Mouse (Mus musculus) cerebellum, adult 2 months (tissue): ENCODE results near the gene Ncapd3. TPM values are rescaled to one million over a fixed set of nuclear protein-coding genes. Genes with fewer than 3 reads are reported as not detected.

ENCODE experiments used
- DNase-seq, 2 experiments: peaks; one replicate each; pipeline ENCODE4 v3.0.0; 2021
- H3K27ac ChIP-seq: fragments of 200-500 bp; 2 replicates; pipeline ENCODE4 v1.5.1; 2012; ENCODE audit warnings: low read length, control low read depth, inconsistent platforms; ENCODE audit not compliant: insufficient read depth
- H3K27me3 ChIP-seq: fragments of 200-500 bp; 2 replicates; pipeline ENCODE4 v1.6.1; 2012; ENCODE audit warnings: inconsistent platforms, mild to moderate bottlenecking, low read length, moderate library complexity; ENCODE audit not compliant: control insufficient read depth, insufficient read depth
- H3K4me1 ChIP-seq: fragments of 200-500 bp; 2 replicates; pipeline ENCODE4 v1.6.1; 2011; ENCODE audit warnings: low read length; ENCODE audit not compliant: control insufficient read depth, insufficient read depth
- H3K4me3 ChIP-seq: fragments of 200-500 bp; replicated peaks from 2 replicates; pipeline ENCODE3; 2011; ENCODE audit warnings: mild to moderate bottlenecking, low read depth, low read length, control low read depth; ENCODE audit not compliant: insufficient read depth
- CTCF ChIP-seq: fragments of 200-500 bp; IDR thresholded peaks from 2 replicates; pipeline ENCODE4 v1.5.1; 2011; ENCODE audit warnings: low read depth, mild to moderate bottlenecking, control low read depth, low read length, moderate library complexity, borderline replicate concordance; ENCODE audit not compliant: insufficient read depth
- POLR2A ChIP-seq: fragments of 200-500 bp; IDR thresholded peaks from 2 replicates; pipeline ENCODE4 v1.6.1; 2011; ENCODE audit warnings: low read length, control low read depth, borderline replicate concordance; ENCODE audit not compliant: insufficient read depth
- WGBS: fragments of 180-500 bp; shearing (Covaris S2); methylation state at CpG from one replicate; pipeline ENCODE4 v1.1.7; 2018; 5-methylcytosine and 5-hydroxymethylcytosine counted together
- polyA plus RNA-seq: library from polyadenylated mRNA; depleted of rRNA; stranded (reverse); fragments of >200 nt; gene quantifications from 2 replicates; pipeline ENCODE4 v1.2.3, GENCODE M21; 2012

Ncapd3 gene
- polyA plus RNA-seq, 1 experiment: 45.7 TPM

DNA sequence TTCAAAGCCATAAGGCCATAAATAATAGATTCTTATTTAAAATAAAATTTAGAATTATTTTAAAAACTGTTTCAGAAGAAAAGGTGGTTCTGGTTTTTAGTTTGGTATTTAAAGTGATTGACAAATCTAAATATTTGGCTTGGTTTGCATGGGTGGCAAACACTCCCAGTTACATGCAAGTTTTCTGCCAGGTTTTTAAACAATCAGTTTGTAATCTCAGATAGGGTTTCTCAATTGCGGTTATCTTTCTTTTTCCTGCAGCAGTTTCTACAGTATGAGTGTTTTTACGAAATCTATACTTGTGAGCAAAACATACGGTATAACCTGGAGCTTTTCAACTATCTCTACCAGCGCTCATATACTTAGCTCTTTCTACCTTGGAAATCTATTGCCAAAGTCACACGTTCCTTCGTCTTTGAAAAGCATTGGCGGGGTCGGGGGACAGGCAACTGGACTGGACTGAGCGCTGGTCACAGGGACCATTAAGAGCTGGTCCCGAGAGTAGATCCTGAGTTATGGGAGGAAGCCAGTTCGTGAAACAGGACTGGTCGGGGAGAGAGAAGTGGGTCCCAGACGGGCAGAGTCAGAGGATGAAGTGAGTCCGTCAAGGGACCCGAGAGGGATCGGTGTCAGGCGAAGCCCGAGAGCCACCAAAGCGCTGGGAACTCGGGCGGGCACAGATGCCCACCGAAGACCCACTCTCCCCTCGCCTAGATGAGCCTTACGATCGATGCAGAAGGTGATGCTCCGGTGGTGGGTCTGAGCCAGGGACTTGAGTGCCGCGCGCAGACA is 31.1 kb upstream of the Ncapd3 start:
- TF ChIP-seq POLR2A (no peak), CTCF (no peak)
- WGBS: 3% methylated on average over 29 of the region's 29 CpGs
- H3K27me3 ChIP-seq: no peaks in the 10 kb centered on the region
- peak overlapping the region; percentile 84 for H3K4me3 ChIP-seq
- 0 out of 2 replicates have a peak, but pooled peaks cover 3% of the 10 kb centered on the region for H3K4me1 ChIP-seq
- H3K27ac ChIP-seq: peak overlapping the region; percentile 57
- DNase-seq: no peak

DNA sequence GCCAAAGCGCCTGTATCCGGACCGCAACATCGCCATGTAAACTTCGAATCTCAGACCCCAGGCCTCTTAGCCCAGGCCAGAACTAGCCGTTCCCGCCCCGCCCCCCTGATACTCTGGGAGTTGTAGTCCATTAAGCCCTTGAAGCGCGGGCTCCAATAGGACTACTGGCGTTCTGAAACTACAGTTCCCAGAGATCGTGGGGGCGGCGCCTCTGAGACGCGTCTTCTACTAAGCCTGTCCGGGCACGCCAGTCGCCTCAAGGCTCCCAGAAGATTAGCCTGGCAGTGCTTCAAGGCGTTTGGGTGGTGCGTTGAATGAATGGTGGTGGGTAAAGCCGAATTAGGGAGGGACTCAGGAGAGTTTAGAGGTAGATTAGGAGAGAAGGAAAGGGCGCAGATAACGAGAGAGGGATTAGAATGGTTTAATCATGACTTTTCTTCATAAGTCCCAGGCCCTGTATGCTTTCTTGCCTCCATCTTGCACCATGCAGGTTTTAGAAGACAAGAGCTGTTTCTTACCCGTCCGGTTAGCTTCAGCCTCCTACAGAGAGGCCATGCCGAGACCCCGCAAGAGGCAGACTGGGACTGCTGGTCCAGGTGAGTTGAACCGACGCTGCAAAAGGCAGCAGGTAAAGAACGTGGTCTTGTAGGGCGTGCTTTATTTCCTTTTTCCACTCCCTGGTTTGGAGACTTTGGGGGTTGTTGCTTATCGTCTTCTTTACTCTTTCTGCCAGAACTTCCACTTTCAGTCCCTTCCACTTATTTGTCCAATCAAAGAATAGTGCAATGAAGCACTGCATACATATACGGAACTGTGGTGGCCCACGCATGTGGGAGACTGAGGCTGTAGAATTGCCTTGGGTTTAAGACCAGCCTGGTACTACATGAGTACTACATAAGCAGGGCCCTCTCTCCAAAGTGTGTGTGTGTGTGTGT is 30.2 kb upstream of the Ncapd3 start, which contains the start of the genes Acad8 and Thyn1:
TSS of gene Acad8 (minus strand) at position 106 of the 935 bp plus-strand sequence.
TSS of gene Thyn1 (plus strand) at position 250 of the 935 bp plus-strand sequence.
- Histone ChIP-seq H3K4me3 (peak within 1 kb of the TSS; percentile 84), H3K4me1 (peaks cover 3% of the 10 kb centered on the region; the same call in 1 of the 2 replicates), H3K27me3 (no peaks in the 10 kb centered on the region), H3K27ac (peak within 1 kb of the TSS; percentile 57)
- DNase-seq: peak; percentile 94 to 96
- peak; percentile 72; the same call in 1 of the 2 replicates for TF ChIP-seq POLR2A
- TF ChIP-seq CTCF: no peak
- WGBS: under 1% methylated on average over 35 of the region's 35 CpGs

DNA sequence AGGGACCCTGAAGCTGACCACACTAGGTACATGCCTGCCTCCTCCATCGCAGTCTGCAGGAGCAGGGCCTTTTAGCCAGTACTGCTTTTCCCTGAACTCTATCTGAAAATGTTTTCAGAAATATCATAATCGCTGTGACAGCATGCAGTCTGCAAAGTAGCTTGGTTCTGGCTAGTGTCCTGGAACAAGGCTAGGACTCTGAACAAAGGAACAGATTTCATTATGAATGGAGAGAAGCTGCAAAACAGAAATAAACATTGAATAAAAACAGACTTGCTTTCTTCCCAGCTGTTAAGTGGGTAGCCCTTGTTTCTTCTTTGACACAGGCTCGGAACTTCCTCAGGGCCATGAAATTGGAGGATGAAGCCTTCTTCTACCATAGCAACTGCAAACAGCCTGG is 24.7 kb upstream of the Ncapd3 start:
- Histone ChIP-seq H3K27me3 (no peaks in the 10 kb centered on the region), H3K4me3 (no peak overlapping the region), H3K4me1 (no peaks in the 10 kb centered on the region; the same call in none of the 2 replicates), H3K27ac (no peak overlapping the region; the same call in 1 of the 2 replicates)
- WGBS: 43% methylated on average over 3 of the region's 3 CpGs
- TF ChIP-seq POLR2A (no peak), CTCF (no peak)
- DNase-seq: no peak

DNA sequence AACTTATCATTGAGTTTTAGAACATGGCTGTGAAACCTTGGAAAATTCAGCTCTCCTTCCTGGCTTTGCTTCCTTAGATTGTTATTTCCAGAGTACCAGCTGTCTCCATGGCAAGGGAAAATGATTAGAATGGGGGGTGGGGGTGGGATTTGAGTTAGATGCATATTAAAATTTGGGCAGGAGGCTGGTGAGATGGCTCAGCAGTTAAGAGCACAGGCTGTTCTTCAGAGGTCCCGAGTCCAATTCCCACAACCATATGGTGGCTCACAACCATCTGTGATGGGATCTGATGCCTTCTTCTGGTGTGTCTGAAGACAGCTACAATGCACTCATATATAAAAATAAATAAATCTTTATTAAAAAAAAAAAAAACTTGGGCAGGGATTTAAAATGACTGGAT is 24.0 kb upstream of the Ncapd3 start:
- no peak for DNase-seq
- 0% methylated on average over 1 of the region's 1 CpGs for WGBS

DNA sequence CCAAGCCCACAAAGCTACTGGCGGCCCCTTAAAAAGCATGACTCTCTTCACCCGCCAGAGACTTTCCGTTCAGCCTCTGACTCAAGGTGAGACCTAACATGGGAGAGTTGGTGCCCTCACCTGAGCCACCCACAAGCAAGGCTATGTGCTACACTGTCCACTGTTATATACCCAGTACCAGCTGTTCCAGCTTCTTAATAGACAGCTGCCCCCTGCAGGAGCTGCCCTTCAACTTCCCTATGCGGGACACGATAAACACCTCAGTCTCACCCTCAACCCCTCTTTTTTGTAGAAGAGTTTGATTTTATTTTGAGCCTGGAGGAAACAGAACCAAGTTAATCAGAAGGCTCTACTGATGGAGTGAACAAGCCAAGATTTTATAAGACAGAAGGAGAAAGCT is 23.1 kb upstream of the Ncapd3 start:
- no peaks in the 10 kb centered on the region; the same call in none of the 2 replicates for H3K4me1 ChIP-seq
- DNase-seq: no peak
- no peak overlapping the region for H3K4me3 ChIP-seq
- WGBS: 87% methylated on average over 5 of the region's 5 CpGs
- TF ChIP-seq POLR2A (no peak), CTCF (no peak)
- H3K27ac ChIP-seq: peak overlapping the region; percentile 56; the same call in 1 of the 2 replicates
- no peaks in the 10 kb centered on the region for H3K27me3 ChIP-seq

More for the DNA sequence above, 24.0 kb upstream of the Ncapd3 start:
- H3K4me3 ChIP-seq: no peak overlapping the region
- no peaks in the 10 kb centered on the region for H3K27me3 ChIP-seq
- H3K27ac ChIP-seq: no peak overlapping the region
- no peak for TF ChIP-seq CTCF
- TF ChIP-seq POLR2A: no peak
- H3K4me1 ChIP-seq: no peaks in the 10 kb centered on the region; the same call in none of the 2 replicates

DNA sequence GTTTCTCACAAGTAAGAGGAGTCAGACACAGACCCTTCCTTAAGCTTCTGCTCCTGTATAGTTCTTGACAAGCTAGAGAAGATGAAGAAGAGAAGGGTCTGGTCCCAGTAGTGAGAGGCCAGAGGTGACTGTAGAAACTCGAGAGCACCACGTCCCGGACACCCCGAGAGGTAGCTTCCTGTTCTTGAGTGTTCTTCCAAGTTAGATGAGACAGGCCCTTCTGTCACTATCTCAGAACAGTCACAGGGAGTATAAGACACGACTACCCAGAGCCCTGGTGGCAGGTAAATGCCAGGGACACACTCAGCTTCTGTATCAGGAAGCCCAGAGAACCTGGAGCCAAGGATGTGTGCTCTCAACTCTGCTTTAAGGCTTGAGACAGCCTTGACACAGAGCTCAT is 20.7 kb upstream of the Ncapd3 start:
- no peaks in the 10 kb centered on the region for H3K27me3 ChIP-seq
- TF ChIP-seq POLR2A (no peak), CTCF (no peak)
- 70% methylated on average over 5 of the region's 5 CpGs for WGBS
- no peak overlapping the region for H3K27ac ChIP-seq
- H3K4me1 ChIP-seq: no peaks in the 10 kb centered on the region; the same call in none of the 2 replicates
- no peak overlapping the region for H3K4me3 ChIP-seq
- no peak for DNase-seq

DNA sequence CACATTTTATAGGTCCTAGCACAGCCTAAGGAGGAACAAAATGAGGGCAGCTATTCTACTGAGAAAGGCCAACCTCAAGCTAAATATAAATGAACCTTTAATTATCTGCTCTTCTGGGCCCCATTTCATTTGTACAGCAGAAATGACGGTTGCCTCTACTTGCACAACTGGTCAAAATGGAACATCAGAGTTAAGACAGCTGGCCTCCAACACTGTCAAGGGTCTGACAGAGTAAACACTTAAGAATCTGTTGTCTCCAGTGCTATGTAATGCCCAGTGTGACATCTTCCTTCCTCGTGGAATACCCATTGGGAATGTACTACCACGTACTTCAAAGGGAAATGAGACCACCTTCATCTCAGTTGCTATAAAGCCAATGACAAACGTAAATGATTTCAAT is 18.4 kb upstream of the Ncapd3 start:
- H3K4me1 ChIP-seq: no peaks in the 10 kb centered on the region; the same call in 1 of the 2 replicates
- TF ChIP-seq CTCF (no peak), POLR2A (no peak)
- no peak overlapping the region for H3K27ac ChIP-seq
- H3K4me3 ChIP-seq: no peak overlapping the region
- 88% methylated on average over 4 of the region's 4 CpGs for WGBS
- DNase-seq: no peak
- no peaks in the 10 kb centered on the region for H3K27me3 ChIP-seq
